Mouse (Mus musculus): Measurements from ENCODE around the gene Phf21a.
"Not testable (repeated sequence)": the region's sequence is repeated elsewhere in the genome, so short reads cannot be mapped to it uniquely, and the experiment has no call there.

The Phf21a gene

DNA sequence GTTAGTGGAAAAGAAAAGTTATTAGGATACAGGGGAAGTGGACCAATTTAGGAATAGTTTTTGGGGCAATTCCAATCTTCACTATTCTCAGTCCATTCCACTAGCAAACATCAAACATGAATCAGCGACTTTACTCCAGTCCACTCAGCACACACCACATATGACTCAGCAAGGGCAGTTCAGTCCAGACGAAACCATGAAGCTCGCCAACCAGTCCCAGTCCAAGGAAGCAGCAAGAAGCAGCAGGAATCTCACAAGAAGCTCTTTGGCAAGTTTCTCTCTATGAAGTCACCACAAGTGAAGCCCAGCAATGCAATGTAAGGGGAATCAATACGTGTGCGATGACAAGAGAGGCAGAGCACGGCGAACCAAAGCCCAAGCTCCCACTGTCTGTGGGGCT, 37.2 kb downstream of the Phf21a start:
- no peaks in the 10 kb centered on the region for H3K27me3 ChIP-seq (ENCODE audit: control insufficient read depth, insufficient read depth, low read length, poor library complexity, severe bottlenecking)
- DNase-seq (ENCODE audit: low read depth, low spot score), result no peak
- H3K36me3 ChIP-seq (ENCODE audit: control insufficient read depth, insufficient read depth, low read length, poor library complexity, severe bottlenecking), result no peaks in the 10 kb centered on the region

- H3K27me3 ChIP-seq (ENCODE audit: control insufficient read depth, insufficient read depth, low read length, poor library complexity, severe bottlenecking), result peaks cover 3% of the 10 kb centered on the region; the same call in 1 of the 2 replicates
- H3K36me3 ChIP-seq (ENCODE audit: control insufficient read depth, insufficient read depth, low read length, poor library complexity, severe bottlenecking), result no peaks in the 10 kb centered on the region
- no peak for DNase-seq (ENCODE audit: low read depth, low spot score)
Measured at GRCm38 (mm10) chr2:92138736-92139135, 45.8 kb downstream of the Phf21a start.

DNA sequence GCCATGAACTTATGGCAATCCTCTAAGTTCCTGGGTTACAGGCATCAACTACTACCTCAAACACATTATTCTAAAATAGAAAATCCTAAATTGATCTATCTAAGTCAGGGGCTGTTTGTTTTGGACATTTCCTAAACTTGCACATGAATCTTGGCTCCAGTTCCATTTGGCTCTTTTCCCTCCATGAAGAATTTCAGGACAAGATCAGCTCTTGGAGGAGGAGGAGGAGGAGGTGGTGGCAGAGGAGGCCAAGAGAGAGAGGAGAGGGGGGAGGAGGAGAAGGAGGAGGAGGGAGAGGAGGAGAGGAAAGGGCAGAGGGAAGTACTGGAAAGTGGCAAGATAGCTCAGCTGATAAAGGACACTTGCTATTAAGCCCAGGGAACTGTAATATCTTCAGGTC, 46.4 kb downstream of the Phf21a start:
- Histone ChIP-seq H3K27me3 (ENCODE audit: control insufficient read depth, insufficient read depth, low read length, poor library complexity, severe bottlenecking) (peaks cover 3% of the 10 kb centered on the region; the same call in 1 of the 2 replicates), H3K36me3 (ENCODE audit: control insufficient read depth, insufficient read depth, low read length, poor library complexity, severe bottlenecking) (no peaks in the 10 kb centered on the region)
- no peak for DNase-seq (ENCODE audit: low read depth, low spot score)

DNA sequence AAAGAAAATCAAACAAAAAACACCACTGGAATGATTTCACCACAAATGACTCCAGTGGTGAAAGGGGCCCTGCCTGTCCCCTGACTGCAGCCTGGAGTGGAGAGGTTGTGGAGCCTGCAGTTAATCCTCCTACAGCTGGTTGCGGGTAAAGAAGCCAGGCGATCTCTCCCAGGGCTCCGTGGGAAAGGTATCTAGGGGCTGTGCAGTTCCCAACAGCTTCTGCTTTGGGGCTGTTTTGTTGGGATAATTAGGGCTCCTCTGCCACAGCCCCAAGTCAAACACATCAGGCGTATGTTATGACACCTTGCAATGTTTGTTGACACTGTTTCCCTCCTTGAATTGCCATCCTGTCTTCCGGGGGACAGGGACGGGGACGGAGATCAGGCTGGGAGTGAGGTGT, 47.5 kb downstream of the Phf21a start:
- H3K36me3 ChIP-seq (ENCODE audit: control insufficient read depth, insufficient read depth, low read length, poor library complexity, severe bottlenecking), result no peaks in the 10 kb centered on the region
- H3K27me3 ChIP-seq (ENCODE audit: control insufficient read depth, insufficient read depth, low read length, poor library complexity, severe bottlenecking), result peaks cover 3% of the 10 kb centered on the region; the same call in 1 of the 2 replicates
- DNase-seq (ENCODE audit: low read depth, low spot score), result no peak

DNA sequence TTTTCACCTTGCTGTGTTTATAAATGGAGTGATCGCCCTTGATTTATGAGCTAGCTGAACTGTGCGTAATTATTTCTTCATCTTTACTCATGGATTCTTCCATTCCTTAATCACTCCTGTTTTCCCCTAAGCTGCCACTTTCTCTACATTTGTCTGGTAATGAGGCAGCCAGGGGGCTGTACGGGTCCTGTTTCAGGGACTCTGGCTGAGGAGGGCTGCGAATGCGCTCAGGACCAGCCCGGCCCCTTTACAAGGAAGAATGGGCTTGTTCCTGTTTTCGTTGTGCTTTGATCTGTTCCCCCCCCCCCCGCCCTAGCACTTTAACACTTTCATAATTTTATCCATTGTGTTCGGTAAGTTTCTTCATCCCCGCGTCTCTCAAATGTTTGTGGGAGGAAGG, 48.2 kb downstream of the Phf21a start:
- DNase-seq (ENCODE audit: low read depth, low spot score), result no peak
- Histone ChIP-seq H3K27me3 (ENCODE audit: control insufficient read depth, insufficient read depth, low read length, poor library complexity, severe bottlenecking) (peaks cover 3% of the 10 kb centered on the region; the same call in 1 of the 2 replicates), H3K36me3 (ENCODE audit: control insufficient read depth, insufficient read depth, low read length, poor library complexity, severe bottlenecking) (no peaks in the 10 kb centered on the region)

- DNase-seq (ENCODE audit: low read depth, low spot score), result no peak
- Histone ChIP-seq H3K36me3 (ENCODE audit: control insufficient read depth, insufficient read depth, low read length, poor library complexity, severe bottlenecking) (no peaks in the 10 kb centered on the region), H3K27me3 (ENCODE audit: control insufficient read depth, insufficient read depth, low read length, poor library complexity, severe bottlenecking) (peaks cover 3% of the 10 kb centered on the region; the same call in 1 of the 2 replicates)
Measured at GRCm38 (mm10) chr2:92143932-92144331, 51.0 kb downstream of the Phf21a start.

- H3K36me3 ChIP-seq (ENCODE audit: control insufficient read depth, insufficient read depth, low read length, poor library complexity, severe bottlenecking); DNase-seq (ENCODE audit: low read depth, low spot score); H3K27me3 ChIP-seq (ENCODE audit: control insufficient read depth, insufficient read depth, low read length, poor library complexity, severe bottlenecking): not testable (repeated sequence)
Measured at GRCm38 (mm10) chr2:92147925-92148750, 55.2 kb downstream of the Phf21a start.

GRCm38 (mm10) chr2:92164291-92164690, 71.4 kb downstream of the Phf21a start:
- DNase-seq (ENCODE audit: low read depth, low spot score), result no peak
- no peaks in the 10 kb centered on the region for H3K27me3 ChIP-seq (ENCODE audit: control insufficient read depth, insufficient read depth, low read length, poor library complexity, severe bottlenecking)

GRCm38 (mm10) chr2:92166950-92167349, 74.0 kb downstream of the Phf21a start:
- DNase-seq (ENCODE audit: low read depth, low spot score), result no peak
- H3K27me3 ChIP-seq (ENCODE audit: control insufficient read depth, insufficient read depth, low read length, poor library complexity, severe bottlenecking), result no peaks in the 10 kb centered on the region
- no peaks in the 10 kb centered on the region for H3K36me3 ChIP-seq (ENCODE audit: control insufficient read depth, insufficient read depth, low read length, poor library complexity, severe bottlenecking)

More at GRCm38 (mm10) chr2:92164291-92164690, 71.4 kb downstream of the Phf21a start:
- no peaks in the 10 kb centered on the region for H3K36me3 ChIP-seq (ENCODE audit: control insufficient read depth, insufficient read depth, low read length, poor library complexity, severe bottlenecking)

- no peaks in the 10 kb centered on the region for H3K27me3 ChIP-seq (ENCODE audit: control insufficient read depth, insufficient read depth, low read length, poor library complexity, severe bottlenecking)
- no peak for DNase-seq (ENCODE audit: low read depth, low spot score)
Measured at GRCm38 (mm10) chr2:92171046-92171643, 78.2 kb downstream of the Phf21a start.

GRCm38 (mm10) chr2:92172300-92172699, 79.4 kb downstream of the Phf21a start:
- no peaks in the 10 kb centered on the region for H3K36me3 ChIP-seq (ENCODE audit: control insufficient read depth, insufficient read depth, low read length, poor library complexity, severe bottlenecking)
- DNase-seq (ENCODE audit: low read depth, low spot score), result no peak
- H3K27me3 ChIP-seq (ENCODE audit: control insufficient read depth, insufficient read depth, low read length, poor library complexity, severe bottlenecking), result no peaks in the 10 kb centered on the region

More at GRCm38 (mm10) chr2:92171046-92171643, 78.2 kb downstream of the Phf21a start:
- H3K36me3 ChIP-seq (ENCODE audit: control insufficient read depth, insufficient read depth, low read length, poor library complexity, severe bottlenecking), result no peaks in the 10 kb centered on the region

GRCm38 (mm10) chr2:92173186-92173585, 80.3 kb downstream of the Phf21a start:
- no peak for DNase-seq (ENCODE audit: low read depth, low spot score)
- Histone ChIP-seq H3K27me3 (ENCODE audit: control insufficient read depth, insufficient read depth, low read length, poor library complexity, severe bottlenecking) (no peaks in the 10 kb centered on the region), H3K36me3 (ENCODE audit: control insufficient read depth, insufficient read depth, low read length, poor library complexity, severe bottlenecking) (no peaks in the 10 kb centered on the region)

DNA sequence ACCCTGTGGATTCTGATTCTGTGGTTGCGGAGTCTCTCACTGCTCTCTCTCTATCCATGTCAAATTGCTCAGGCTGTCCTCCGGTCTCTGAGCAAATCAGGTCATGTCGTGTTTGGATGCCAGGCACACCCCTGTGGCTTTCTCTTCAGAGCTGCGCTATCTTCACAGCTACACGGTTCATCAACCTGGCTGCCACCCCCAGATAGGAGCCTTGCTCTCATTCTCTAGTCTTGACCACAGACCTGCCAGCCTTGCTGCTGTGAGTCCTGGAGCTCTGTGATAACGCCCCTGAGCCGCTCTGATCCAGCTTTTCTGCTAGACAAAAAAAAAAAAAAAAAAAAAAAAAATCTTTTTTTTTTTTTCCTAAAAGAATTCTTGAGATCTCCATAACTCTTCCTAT, 81.3 kb downstream of the Phf21a start:
- H3K27me3 ChIP-seq (ENCODE audit: control insufficient read depth, insufficient read depth, low read length, poor library complexity, severe bottlenecking), result no peaks in the 10 kb centered on the region
- no peaks in the 10 kb centered on the region for H3K36me3 ChIP-seq (ENCODE audit: control insufficient read depth, insufficient read depth, low read length, poor library complexity, severe bottlenecking)
- no peak for DNase-seq (ENCODE audit: low read depth, low spot score)

- no peaks in the 10 kb centered on the region for H3K27me3 ChIP-seq (ENCODE audit: control insufficient read depth, insufficient read depth, low read length, poor library complexity, severe bottlenecking)
- no peak for DNase-seq (ENCODE audit: low read depth, low spot score)
Measured at GRCm38 (mm10) chr2:92175002-92175401, 82.1 kb downstream of the Phf21a start.

DNA sequence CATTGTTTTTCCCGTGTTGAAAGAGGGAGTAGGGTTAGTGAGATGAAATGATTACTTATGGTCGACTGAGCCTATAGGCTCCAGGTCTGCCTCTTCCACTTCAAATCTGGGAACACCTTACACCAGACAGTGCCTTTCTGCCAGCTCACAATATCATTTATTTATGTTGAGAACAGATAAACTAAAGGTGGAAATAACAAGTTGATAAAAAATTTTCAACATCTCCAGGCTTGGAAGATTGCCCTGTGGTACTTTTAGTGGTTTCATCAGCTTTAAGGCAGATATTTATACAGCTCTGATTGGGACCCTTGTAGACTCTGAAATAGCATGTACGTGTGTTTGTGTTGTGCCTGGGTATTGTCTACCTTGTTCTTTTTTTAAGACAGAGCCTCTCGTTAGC, 83.4 kb downstream of the Phf21a start:
- DNase-seq (ENCODE audit: low read depth, low spot score), result no peak
- H3K36me3 ChIP-seq (ENCODE audit: control insufficient read depth, insufficient read depth, low read length, poor library complexity, severe bottlenecking), result no peaks in the 10 kb centered on the region
- no peaks in the 10 kb centered on the region for H3K27me3 ChIP-seq (ENCODE audit: control insufficient read depth, insufficient read depth, low read length, poor library complexity, severe bottlenecking)

More at GRCm38 (mm10) chr2:92175002-92175401, 82.1 kb downstream of the Phf21a start:
- no peaks in the 10 kb centered on the region for H3K36me3 ChIP-seq (ENCODE audit: control insufficient read depth, insufficient read depth, low read length, poor library complexity, severe bottlenecking)

Data from splenic B cell, adult 2 months (primary cell).